Mouse (Mus musculus): ENCODE measurements at regions not wholly inside any gene's neighbourhood (a gene's known extent, or its start where the extent isn't known, plus 50 kb on each side); places are given as distances from the start of the nearest gene placed in this dataset.
"Not testable (repeated sequence)": the region's sequence is repeated elsewhere in the genome, so short reads cannot be mapped to it uniquely, and the experiment has no call there.

GRCm38 (mm10) chr5:148706323-148707120 is 153.9 kb upstream of the Ubl3 start:
- DNase-seq (ENCODE audit: low spot score in 2 of 2), result no peak

- DNase-seq (ENCODE audit: low spot score in 2 of 2), result no peak
Measured at GRCm38 (mm10) chr5:148704769-148705168, 152.2 kb upstream of the Ubl3 start.

GRCm38 (mm10) chr5:148701859-148702258 is 149.3 kb upstream of the Ubl3 start:
- no peak for DNase-seq (ENCODE audit: low spot score in 2 of 2)

- no peak for DNase-seq (ENCODE audit: low spot score in 2 of 2)
Measured at GRCm38 (mm10) chr5:148701001-148701400, 148.4 kb upstream of the Ubl3 start.

GRCm38 (mm10) chr5:148700240-148700639 is 147.7 kb upstream of the Ubl3 start:
- no peak for DNase-seq (ENCODE audit: low spot score in 2 of 2)

- DNase-seq (ENCODE audit: low spot score in 2 of 2), result peak in 1 of 2 experiments; percentile 21
Measured at GRCm38 (mm10) chr5:148697631-148698368, 145.2 kb upstream of the Ubl3 start.

- no peak for DNase-seq (ENCODE audit: low spot score in 2 of 2)
Measured at GRCm38 (mm10) chr5:148694352-148694751, 141.8 kb upstream of the Ubl3 start.

- DNase-seq (ENCODE audit: low spot score in 2 of 2), result no peak
Measured at GRCm38 (mm10) chr5:148691486-148691885, 138.9 kb upstream of the Ubl3 start.

- peak; percentile 28 to 36 for DNase-seq (ENCODE audit: low spot score in 2 of 2)
Measured at GRCm38 (mm10) chr5:148690823-148691197, 138.2 kb upstream of the Ubl3 start.

GRCm38 (mm10) chr5:148690158-148690822 is 137.7 kb upstream of the Ubl3 start:
- no peak for DNase-seq (ENCODE audit: low spot score in 2 of 2)

- DNase-seq (ENCODE audit: low spot score in 2 of 2), result no peak
Measured at GRCm38 (mm10) chr5:148689297-148689696, 136.7 kb upstream of the Ubl3 start.

GRCm38 (mm10) chr5:148688501-148688900 is 135.9 kb upstream of the Ubl3 start:
- DNase-seq (ENCODE audit: low spot score in 2 of 2), result no peak

- no peak for DNase-seq (ENCODE audit: low spot score in 2 of 2)
Measured at GRCm38 (mm10) chr5:148687827-148688226, 135.2 kb upstream of the Ubl3 start.

GRCm38 (mm10) chr5:148684216-148684615 is 131.6 kb upstream of the Ubl3 start:
- DNase-seq (ENCODE audit: low spot score in 2 of 2), result no peak

- DNase-seq (ENCODE audit: low spot score in 2 of 2), result no peak
Measured at GRCm38 (mm10) chr5:148682553-148682952, 130.0 kb upstream of the Ubl3 start.

- no peak for DNase-seq (ENCODE audit: low spot score in 2 of 2)
Measured at GRCm38 (mm10) chr5:148680341-148680740, 127.8 kb upstream of the Ubl3 start.

GRCm38 (mm10) chr5:148679586-148679985 is 127.0 kb upstream of the Ubl3 start:
- DNase-seq (ENCODE audit: low spot score in 2 of 2), result no peak

- not testable (repeated sequence) for DNase-seq (ENCODE audit: low spot score in 2 of 2)
Measured at GRCm38 (mm10) chr5:148678285-148678937, 125.8 kb upstream of the Ubl3 start.

- no peak for DNase-seq (ENCODE audit: low spot score in 2 of 2)
Measured at GRCm38 (mm10) chr5:148674281-148674680, 121.7 kb upstream of the Ubl3 start.

GRCm38 (mm10) chr5:148662281-148662741 is 109.7 kb upstream of the Ubl3 start:
- peak; percentile 31 to 35 for DNase-seq (ENCODE audit: low spot score in 2 of 2)

GRCm38 (mm10) chr5:148661120-148661519 is 108.5 kb upstream of the Ubl3 start:
- DNase-seq (ENCODE audit: low spot score in 2 of 2), result no peak
